9 mouse cellular contexts compared by ENCODE assay signal in genomic region chr9:74848411-74849194, GRCm38 (mm10). TPM values are rescaled to one million over a fixed set of nuclear protein-coding genes. Genes with fewer than 3 reads are reported as not detected.
DNase-seq lines count a peak whose midpoint lies in the region; ATAC-seq and TF ChIP-seq lines count a peak whose summit lies in the region.
"Had no signal": no experiment of that assay in that cellular context is flagged by ENCODE, and none has a peak within 500 bp of the region (broad histone marks: within the 10 kb centered on the region; RNA-seq: fewer than 3 reads in every experiment).

No protein-coding gene starts in this region.

- peak overlapping the region; percentile 80 for H3K4me2 ChIP-seq in hindbrain, embryonic 12.5 days (replicated peaks)
- H3K4me2 ChIP-seq in midbrain, embryonic 14.5 days (ENCODE audit: low read length) = peak overlapping the region; percentile 87

- no peak overlapping the region for H3K27ac ChIP-seq in heart, adult 2 months
- H3K27ac ChIP-seq in hindbrain, embryonic 12.5 days = peak overlapping the region; percentile 79
- H3K27ac ChIP-seq in midbrain, embryonic 14.5 days (replicated peaks; ENCODE audit: low read depth, low read length) = peak overlapping the region; percentile 78

- no peaks in the 10 kb centered on the region for H3K36me3 ChIP-seq in heart, adult 2 months (ENCODE audit: control insufficient read depth, insufficient read depth, low read length)
- no peaks in the 10 kb centered on the region for H3K36me3 ChIP-seq in hindbrain, embryonic 12.5 days
- H3K36me3 ChIP-seq in midbrain, embryonic 14.5 days (ENCODE audit: control insufficient read depth, insufficient read depth, low read length) = no peaks in the 10 kb centered on the region

- no peak for TF ChIP-seq EP300 in heart, adult 2 months (IDR thresholded peaks at IDR 0.05; ENCODE audit: insufficient read depth, low read depth, low read length)

- no peaks in the 10 kb centered on the region for H3K79me2 ChIP-seq in heart, adult 2 months (replicated peaks; ENCODE audit: control insufficient read depth, insufficient read depth, low read length)

- DNase-seq in heart, adult 2 months = peak in 1 of 2 experiments; percentile 24
- DNase-seq in heart, postnatal 4 days = no peak
- peak; percentile 73 for DNase-seq in ZHBTc4 (ENCODE audit: low read depth, low spot score)
- DNase-seq in midbrain, embryonic 14.5 days = peak; percentile 73
- DNase-seq in ovary, adult 18-20 months (ENCODE audit: low spot score) = no peak
- DNase-seq in right cerebral cortex, postnatal 4 days = no peak
- no peak for DNase-seq in gastrocnemius, adult 18-20 months (ENCODE audit: low spot score)

- H3K9ac ChIP-seq in heart, adult 2 months (ENCODE audit: low read depth, low read length) = no peak overlapping the region
- H3K9ac ChIP-seq in hindbrain, embryonic 12.5 days = peak overlapping the region; percentile 59
- H3K9ac ChIP-seq in midbrain, embryonic 14.5 days (replicated peaks; ENCODE audit: low read length) = peak overlapping the region; percentile 57

- H3K27me3 ChIP-seq in heart, adult 2 months (ENCODE audit: control insufficient read depth, insufficient read depth, low read length) = peaks cover 20% of the 10 kb centered on the region
- peaks cover 79% of the 10 kb centered on the region for H3K27me3 ChIP-seq in hindbrain, embryonic 12.5 days
- H3K27me3 ChIP-seq in midbrain, embryonic 14.5 days (ENCODE audit: control insufficient read depth, insufficient read depth, low read length) = peaks cover 64% of the 10 kb centered on the region

- TF ChIP-seq POLR2A in heart, adult 2 months (IDR thresholded peaks at IDR 0.05; ENCODE audit: insufficient read depth, low read depth, low read length) = no peak

- H3K9me3 ChIP-seq in hindbrain, embryonic 12.5 days (replicated peaks) = no peaks in the 10 kb centered on the region
- no peaks in the 10 kb centered on the region for H3K9me3 ChIP-seq in midbrain, embryonic 14.5 days (ENCODE audit: control insufficient read depth, low read length)

- no peaks in the 10 kb centered on the region for H3K4me1 ChIP-seq in heart, adult 2 months (ENCODE audit: control insufficient read depth, insufficient read depth, low read length)
- H3K4me1 ChIP-seq in hindbrain, embryonic 12.5 days = peaks cover 22% of the 10 kb centered on the region
- H3K4me1 ChIP-seq in midbrain, embryonic 14.5 days (ENCODE audit: control insufficient read depth, insufficient read depth, low read length) = peaks cover 13% of the 10 kb centered on the region

- intact Hi-C loops in heart, adult 2 months (cut with DNase I) = no loop called here

- WGBS in heart, adult 2 months = 2% methylated on average over 46 of the region's 46 CpGs
- under 1% methylated on average over 46 of the region's 46 CpGs for WGBS in hindbrain, embryonic 12.5 days
- WGBS in midbrain, embryonic 14.5 days = under 1% methylated on average over 46 of the region's 46 CpGs

- ATAC-seq in hindbrain, embryonic 12.5 days (ENCODE audit: low FRiP score) = no peak
- 0 out of 2 replicates have a peak, but pooled peaks have one; percentile 7 for ATAC-seq in midbrain, embryonic 14.5 days (ENCODE audit: low FRiP score, low TSS enrichment)

- H3K4me3 ChIP-seq in heart, adult 2 months = peak overlapping the region; percentile 14; the same call in 1 of the 2 replicates
- H3K4me3 ChIP-seq in hindbrain, embryonic 12.5 days = peak overlapping the region; percentile 47
- peak overlapping the region; percentile 43 for H3K4me3 ChIP-seq in midbrain, embryonic 14.5 days (replicated peaks; ENCODE audit: low read depth, low read length)
- H3K4me3 ChIP-seq: myocyte had no signal

- no peak for TF ChIP-seq CTCF in heart, adult 2 months (IDR thresholded peaks at IDR 0.05)

RNA-seq across cellular contexts. Expression of gene Onecut1, which starts 13.1 kb away (rescaled TPM):
- not detected for total RNA-seq in heart, adult 2 months (2021)
- not detected in 2 replicates for polyA plus RNA-seq in heart, adult 2 months (2012; rRNA removed)
- not detected for total RNA-seq in heart, postnatal 4 days (2021)
- 9.3 and 11.7 TPM in 2 replicates for polyA plus RNA-seq in hindbrain, embryonic 12.5 days (2016; fragmentation: Nextera tagmentation; extraction: Ambion mirVana)
- 7.6 and 9.1 TPM in 2 replicates for polyA plus RNA-seq in midbrain, embryonic 14.5 days (2014; fragmentation: Nextera tagmentation; extraction: Ambion mirVana)
- not detected for total RNA-seq in gastrocnemius, adult 18-20 months (2021)
- polyA plus RNA-seq: myocyte had no signal

Comparison
In these comparisons a context has a peak if more than half of its experiments do, and no peak if none do; other contexts are left out.
1. DNase-seq: peak in ZHBTc4 (single experiment) and midbrain, embryonic 14.5 days (single experiment); none in heart, postnatal 4 days (single experiment), ovary, adult 18-20 months (single experiment), right cerebral cortex, postnatal 4 days (single experiment) and gastrocnemius, adult 18-20 months (single experiment).
2. Peak in every context shown above with its lines, with median percentiles within 50 percentile points of each other: H3K4me3 ChIP-seq.